Comparison of ENCODE assay signal across 4 mouse cellular contexts in the genomic region with DNA sequence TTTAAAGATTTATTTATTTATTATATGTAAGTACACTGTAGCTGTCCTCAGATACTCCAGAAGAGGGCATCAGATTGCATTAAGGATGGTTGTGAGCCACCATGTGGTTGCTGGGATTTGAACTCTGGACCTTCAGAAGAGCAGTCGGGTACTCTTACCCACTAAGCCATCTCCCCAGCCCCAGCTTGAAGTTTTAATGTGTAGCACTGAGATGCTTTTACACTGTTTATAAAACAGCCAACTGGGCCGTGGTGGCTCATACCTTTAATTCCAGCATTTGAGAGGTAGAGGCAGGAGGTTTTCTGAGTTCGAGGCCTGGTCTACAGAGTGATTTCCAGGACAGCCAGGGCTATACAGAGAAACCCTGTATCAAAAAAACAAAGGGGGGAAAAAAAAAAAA. TPM values are rescaled to one million over a fixed set of nuclear protein-coding genes. Genes with fewer than 3 reads are reported as not detected.
DNase-seq lines count a peak whose midpoint lies in the region; TF ChIP-seq lines count a peak whose summit lies in the region.
"Not testable (repeated sequence)": the region's sequence is repeated elsewhere in the genome, so short reads cannot be mapped to it uniquely, and the experiment has no call there.
"Had no signal": no experiment of that assay in that cellular context is flagged by ENCODE, and none has a peak within 500 bp of the region (broad histone marks: within the 10 kb centered on the region; RNA-seq: fewer than 3 reads in every experiment).

No protein-coding gene starts in this region.

- not testable (repeated sequence) for DNase-seq in CH12.LX (ENCODE audit: extremely low read depth); MEL (ENCODE audit: low read depth, low spot score)

- not testable (repeated sequence) for H3K9ac ChIP-seq in CH12.LX (ENCODE audit: insufficient read depth, low read depth); MEL (ENCODE audit: control insufficient read depth, low read depth, low read length, poor library complexity, severe bottlenecking)

- dilution Hi-C loops in CH12.LX (cut with MboI; ENCODE audit: extremely low pct_ligation_motif_present, extremely low pct_unique_long_range_greater_than_20kb, low sequenced_read_pairs) = not testable (repeated sequence)

- H3K79me2 ChIP-seq in CH12.LX (replicated peaks; ENCODE audit: control insufficient read depth, extremely low read depth, insufficient read depth, poor library complexity, severe bottlenecking); MEL (ENCODE audit: control insufficient read depth, insufficient read depth, low read length, poor library complexity): not testable (repeated sequence)

- TF ChIP-seq CTCF in CH12.LX (conservative IDR thresholded peaks at IDR 0.05 in 1 of 2, IDR thresholded peaks at IDR 0.05 in 1 of 2; ENCODE audit: low read depth in 2 of 2, low read length in 2 of 2); MEL (IDR thresholded peaks at IDR 0.05 in 2 of 3, conservative IDR thresholded peaks at IDR 0.05 in 1 of 3; ENCODE audit: control insufficient read depth in 1 of 3, insufficient read depth in 1 of 3, low read depth in 2 of 3, low read length in 3 of 3, poor library complexity in 1 of 3, severe bottlenecking in 1 of 3): not testable (repeated sequence)

- H3K36me3 ChIP-seq in CH12.LX (replicated peaks in 1 of 2; ENCODE audit: control insufficient read depth in 1 of 2, insufficient read depth in 1 of 2, low read length in 1 of 2) (peaks cover 9 to 23% of the 10 kb centered on the region in 2 experiments), MEL (ENCODE audit: control insufficient read depth in 1 of 2, insufficient read depth in 2 of 2, low read length in 2 of 2) (peaks cover 0 to 14% of the 10 kb centered on the region in 2 experiments; a peak in 3 of 4 replicates)

- not testable (repeated sequence) for H3K4me2 ChIP-seq in CH12.LX (ENCODE audit: insufficient read depth, low read depth, poor library complexity, severe bottlenecking)

- not testable (repeated sequence) for H3K9me3 ChIP-seq in CH12.LX (replicated peaks; ENCODE audit: low read length); MEL (replicated peaks; ENCODE audit: insufficient read depth, low read length)

- H3K27ac ChIP-seq in CH12.LX (ENCODE audit: insufficient read depth, low read depth); MEL (ENCODE audit: control insufficient read depth, low read depth, low read length): not testable (repeated sequence)

- H3K27me3 ChIP-seq in CH12.LX (replicated peaks); MEL (ENCODE audit: control insufficient read depth in 1 of 2, insufficient read depth in 2 of 2, low read length in 2 of 2): not testable (repeated sequence)

- not testable (repeated sequence) for TF ChIP-seq RAD21 in CH12.LX (IDR thresholded peaks at IDR 0.05; ENCODE audit: low read depth, low read length); MEL (IDR thresholded peaks at IDR 0.05; ENCODE audit: low read depth, low read length)

- H3K4me3 ChIP-seq in CH12.LX (replicated peaks in 1 of 3; ENCODE audit: low read depth in 2 of 3, low read length in 2 of 3, poor library complexity in 1 of 3); MEL (ENCODE audit: control insufficient read depth in 1 of 2, insufficient read depth in 1 of 2, low read depth in 2 of 2, low read length in 2 of 2): not testable (repeated sequence)

- in situ Hi-C loops in CH12.LX (cut with MboI; ENCODE audit: low pct_ligation_motif_present, low pct_unique_long_range_greater_than_20kb, low sequenced_read_pairs) = not testable (repeated sequence)

- TF ChIP-seq POLR2A in CH12.LX (IDR thresholded peaks at IDR 0.05; ENCODE audit: low read depth, low read length); MEL (IDR thresholded peaks at IDR 0.05; ENCODE audit: control insufficient read depth in 1 of 2, insufficient read depth in 1 of 2, low read depth in 1 of 2, low read length in 2 of 2, poor library complexity in 1 of 2): not testable (repeated sequence)

- TF ChIP-seq EP300 in CH12.LX (IDR thresholded peaks at IDR 0.05; ENCODE audit: low read length); MEL (IDR thresholded peaks at IDR 0.05; ENCODE audit: low read depth in 1 of 2, low read length in 2 of 2): not testable (repeated sequence)

- not testable (repeated sequence) for H3K4me1 ChIP-seq in CH12.LX (ENCODE audit: control insufficient read depth in 1 of 2, insufficient read depth in 2 of 2); MEL (ENCODE audit: control insufficient read depth in 1 of 2, insufficient read depth in 2 of 2, low read length in 2 of 2)

TF ChIP-seq in CH12.LX, 34 proteins besides CTCF, POLR2A, EP300 and RAD21:
- TF ChIP-seq TBP (conservative IDR thresholded peaks at IDR 0.05; ENCODE audit: low read depth, low read length) = 0 out of 2 replicates have a peak, but pooled peaks have one; percentile 12

TF ChIP-seq in MEL, 35 proteins besides CTCF, POLR2A, EP300 and RAD21:
- TF ChIP-seq TBP (IDR thresholded peaks at IDR 0.05; ENCODE audit: low read depth, low read length) (peak; percentile 91), ZNF384 (IDR thresholded peaks at IDR 0.05; ENCODE audit: low read depth, low read length) (0 out of 2 replicates have a peak, but pooled peaks have one; percentile 3)

RNA-seq across cellular contexts. Expression of gene Zfp282, which starts 19.3 kb away (rescaled TPM):
- total RNA-seq in CH12.LX (2012; rRNA removed) (15.0 and 16.2 TPM in 2 replicates), CH12.LX (2014; rRNA removed) (10.9 and 12.0 TPM in 2 replicates), MEL (2012; rRNA removed) (8.2 and 8.5 TPM in 2 replicates)
- polyA plus RNA-seq in CH12.LX (2012; ENCODE audit: insufficient read length, low read depth) (14.7 and 15.5 TPM in 2 replicates), MEL (2012; ENCODE audit: insufficient read depth in 1 of 2, insufficient read length in 2 of 2, low read depth in 1 of 2, low replicate concordance in 2 of 2, missing spikeins in 1 of 2) (10 to 100 TPM in 1 of 2 experiments, not detected in 1; 13.8 TPM)

RNA-seq across cellular contexts. Expression of gene Zfp398, which starts 22.3 kb away (rescaled TPM):
- total RNA-seq in CH12.LX (2012; rRNA removed) (1.8 and 2.2 TPM in 2 replicates), CH12.LX (2014; rRNA removed) (1.5 and 1.8 TPM in 2 replicates), MEL (2012; rRNA removed) (4.2 and 4.7 TPM in 2 replicates)
- polyA plus RNA-seq in CH12.LX (2012; ENCODE audit: insufficient read length, low read depth) (4.4 and 4.6 TPM in 2 replicates), MEL (2012; ENCODE audit: insufficient read depth in 1 of 2, insufficient read length in 2 of 2, low read depth in 1 of 2, low replicate concordance in 2 of 2, missing spikeins in 1 of 2) (1 to 10 TPM in 1 of 2 experiments, not detected in 1; 9.5 TPM)

RNA-seq across cellular contexts. Expression of gene Zfp786, which starts 27.1 kb away (rescaled TPM):
- 0.55 and 0.89 TPM in 2 replicates for total RNA-seq in CH12.LX (2012; rRNA removed)
- total RNA-seq in CH12.LX (2014; rRNA removed) = 0.30 and 0.36 TPM in 2 replicates
- 0.20 and 0.40 TPM in 2 replicates for polyA plus RNA-seq in CH12.LX (2012; ENCODE audit: insufficient read length, low read depth)
- 1.2 and 2.0 TPM in 2 replicates for total RNA-seq in MEL (2012; rRNA removed)
- polyA plus RNA-seq in MEL (2012; ENCODE audit: insufficient read depth in 1 of 2, insufficient read length in 2 of 2, low read depth in 1 of 2, low replicate concordance in 2 of 2, missing spikeins in 1 of 2) = 1 to 10 TPM in 1 of 2 experiments, not detected in 1; 1.3 TPM
- polyA plus RNA-seq: activated CD4-positive, CD25-positive, alpha-beta regulatory T cell, adult 4 months; CD4-positive, CD25-positive, alpha-beta regulatory T cell, adult 4 months had no signal

RNA-seq across cellular contexts. Expression of gene Pdia4, which starts 44.5 kb away (rescaled TPM):
- total RNA-seq in CH12.LX (2012; rRNA removed) (186 and 259 TPM in 2 replicates), CH12.LX (2014; rRNA removed) (239 and 242 TPM in 2 replicates), MEL (2012; rRNA removed) (95.0 and 112 TPM in 2 replicates)
- polyA plus RNA-seq in CH12.LX (2012; ENCODE audit: insufficient read length, low read depth) (204 and 205 TPM in 2 replicates), MEL (2012; ENCODE audit: insufficient read depth in 1 of 2, insufficient read length in 2 of 2, low read depth in 1 of 2, low replicate concordance in 2 of 2, missing spikeins in 1 of 2) (10 to 100 TPM in 1 of 2 experiments, not detected in 1; 91.4 TPM)
